In genomic region chr13:25127806-25128205, GRCm38 (mm10) we compare ENCODE assay signal across 29 mouse cellular contexts.
DNase-seq lines count a peak whose midpoint lies in the region; ATAC-seq and TF ChIP-seq lines count a peak whose summit lies in the region.
"Had no signal": no experiment of that assay in that cellular context is flagged by ENCODE, and none has a peak within 500 bp of the region (broad histone marks: within the 10 kb centered on the region; RNA-seq: fewer than 3 reads in every experiment).

No protein-coding gene starts in this region.

- 87% methylated on average over 6 of the region's 6 CpGs for WGBS in forebrain, postnatal 0 days
- 92% methylated on average over 6 of the region's 6 CpGs for WGBS in forebrain, embryonic 14.5 days

- 0 out of 2 replicates have a peak, but pooled peaks have one; percentile 12 for ATAC-seq in forebrain, postnatal 0 days
- no peak for ATAC-seq in forebrain, embryonic 14.5 days
- no peak for ATAC-seq in inflammation-experienced regulatory T-cells, adult 6 months
- ATAC-seq: activated CD4-positive, CD25-positive, alpha-beta regulatory T cell, adult 4 months; CD4-positive, CD25-positive, alpha-beta regulatory T cell, adult 4 months; forebrain, embryonic 15.5 days; Patski had no signal

- 0 out of 2 replicates have a peak, but pooled peaks cover 3% of the 10 kb centered on the region for H3K4me1 ChIP-seq in forebrain, postnatal 0 days (ENCODE audit: insufficient read depth)
- no peaks in the 10 kb centered on the region for H3K4me1 ChIP-seq in forebrain, embryonic 14.5 days (ENCODE audit: control insufficient read depth, insufficient read depth, low read length)
- H3K4me1 ChIP-seq: embryonic facial prominence, embryonic 13.5 days; embryonic facial prominence, embryonic 15.5 days; forebrain, embryonic 10.5 days; forebrain, embryonic 12.5 days had no signal

- TF ChIP-seq CTCF in forebrain, postnatal 0 days (IDR thresholded peaks at IDR 0.05; ENCODE audit: low read depth) = no peak

- no peaks in the 10 kb centered on the region for H3K36me3 ChIP-seq in forebrain, postnatal 0 days (ENCODE audit: insufficient read depth)
- no peaks in the 10 kb centered on the region for H3K36me3 ChIP-seq in forebrain, embryonic 14.5 days (ENCODE audit: control insufficient read depth, insufficient read depth, low read length)
- H3K36me3 ChIP-seq: embryonic facial prominence, embryonic 13.5 days; embryonic facial prominence, embryonic 15.5 days; forebrain, embryonic 10.5 days; forebrain, embryonic 12.5 days; forebrain, embryonic 15.5 days; G1E had no signal

- no peak overlapping the region for H3K9ac ChIP-seq in forebrain, postnatal 0 days
- no peak overlapping the region for H3K9ac ChIP-seq in forebrain, embryonic 14.5 days (ENCODE audit: low read length)
- H3K9ac ChIP-seq: embryonic facial prominence, embryonic 13.5 days; embryonic facial prominence, embryonic 15.5 days; forebrain, embryonic 12.5 days; forebrain, embryonic 15.5 days had no signal

- H3K27ac ChIP-seq in forebrain, postnatal 0 days (ENCODE audit: low read depth, low read length) = no peak overlapping the region
- no peak overlapping the region for H3K27ac ChIP-seq in forebrain, embryonic 14.5 days (ENCODE audit: low read depth, low read length)
- H3K27ac ChIP-seq: embryonic facial prominence, embryonic 13.5 days; embryonic facial prominence, embryonic 15.5 days; forebrain, embryonic 10.5 days; forebrain, embryonic 12.5 days; forebrain, embryonic 15.5 days had no signal

- no peaks in the 10 kb centered on the region for H3K27me3 ChIP-seq in forebrain, postnatal 0 days (ENCODE audit: insufficient read depth, low read length)
- H3K27me3 ChIP-seq in forebrain, embryonic 14.5 days (replicated peaks; ENCODE audit: control insufficient read depth, insufficient read depth, low read length) = no peaks in the 10 kb centered on the region
- H3K27me3 ChIP-seq: CH12.LX; embryonic facial prominence, embryonic 13.5 days; embryonic facial prominence, embryonic 15.5 days; forebrain, embryonic 12.5 days; forebrain, embryonic 15.5 days; Patski had no signal

- no peak overlapping the region for H3K4me3 ChIP-seq in forebrain, postnatal 0 days (ENCODE audit: low read depth, low read length)
- no peak overlapping the region for H3K4me3 ChIP-seq in forebrain, embryonic 14.5 days (ENCODE audit: low read depth, low read length)
- H3K4me3 ChIP-seq: embryonic facial prominence, embryonic 13.5 days; embryonic facial prominence, embryonic 15.5 days; erythroblast, embryonic 14.5 days; forebrain, embryonic 10.5 days; forebrain, embryonic 12.5 days; forebrain, embryonic 15.5 days had no signal

- no peak for DNase-seq in forebrain, postnatal 0 days
- no peak for DNase-seq in forebrain, embryonic 14.5 days (ENCODE audit: low spot score)
- DNase-seq in frontal cortex, adult 2 months (ENCODE audit: extremely low spot score in 1 of 2, low spot score in 1 of 2) = peak; percentile 18 to 26
- no peak for DNase-seq in frontal cortex, postnatal 25 days (ENCODE audit: low spot score in 2 of 2)
- peak; percentile 25 for DNase-seq in right cerebral cortex, adult 18-20 months
- DNase-seq in right cerebral cortex, postnatal 25 days = no peak
- DNase-seq: adrenal gland, adult 8-10 months; adrenal gland, postnatal 14 days; adrenal gland, postnatal 36 days; B cell, adult 2 months; cerebellum, adult 11 months; cerebellum, adult 18-20 months; cerebellum, adult 8-10 months; cerebellum, adult 9-11 months; cerebellum, postnatal 14 days; cerebellum, postnatal 36 days; embryo, embryonic 11 days had no signal

- no peaks in the 10 kb centered on the region for H3K9me3 ChIP-seq in forebrain, postnatal 0 days (ENCODE audit: low read length)
- no peaks in the 10 kb centered on the region for H3K9me3 ChIP-seq in forebrain, embryonic 14.5 days (replicated peaks; ENCODE audit: control insufficient read depth, low read length)
- H3K9me3 ChIP-seq: embryonic facial prominence, embryonic 13.5 days; embryonic facial prominence, embryonic 15.5 days; forebrain, embryonic 10.5 days; forebrain, embryonic 12.5 days; forebrain, embryonic 15.5 days; G1E had no signal

- no peak overlapping the region for H3K4me2 ChIP-seq in forebrain, postnatal 0 days (ENCODE audit: low read depth)
- H3K4me2 ChIP-seq in forebrain, embryonic 14.5 days (ENCODE audit: low read length) = no peak overlapping the region
- H3K4me2 ChIP-seq: embryonic facial prominence, embryonic 13.5 days; embryonic facial prominence, embryonic 15.5 days; forebrain, embryonic 12.5 days; forebrain, embryonic 15.5 days had no signal

Comparison
In these comparisons a context has a peak if more than half of its experiments do, and no peak if none do; other contexts are left out.
1. DNase-seq: peak in frontal cortex, adult 2 months (2 of 2) and right cerebral cortex, adult 18-20 months (single experiment); none in forebrain, postnatal 0 days (single experiment), forebrain, embryonic 14.5 days (single experiment), frontal cortex, postnatal 25 days (0 of 2) and right cerebral cortex, postnatal 25 days (single experiment).